Mouse (Mus musculus): ENCODE results near the gene Col5a1.

DNA sequence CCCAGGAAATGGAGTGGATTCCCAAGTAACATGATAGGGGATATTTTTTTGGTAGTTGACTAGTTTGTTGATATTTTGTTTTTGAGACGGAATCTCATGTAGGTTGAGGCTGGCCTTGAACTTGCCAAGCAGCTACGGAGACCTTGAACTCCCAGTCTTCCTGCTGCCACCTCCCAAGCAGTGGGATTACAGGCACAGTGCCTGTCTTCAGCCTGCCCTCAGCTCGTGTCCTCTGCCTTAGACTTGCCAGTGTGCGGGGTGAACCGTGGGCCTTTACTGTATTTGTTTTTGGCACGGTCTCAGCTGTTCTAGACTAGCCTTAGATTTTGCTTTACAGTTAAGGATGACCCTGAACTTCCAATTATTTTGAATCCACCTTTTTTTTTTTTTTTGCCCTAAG lies 37.5 kb downstream of the Col5a1 start:
- TF ChIP-seq CTCF (IDR thresholded peaks at IDR 0.05; ENCODE audit: extremely low read depth, insufficient read depth, insufficient read length, insufficient replicate concordance): no peak
- no peak for TF ChIP-seq POLR2A (IDR thresholded peaks at IDR 0.05; ENCODE audit: low read depth, low read length)

Data from spleen, adult 2 months (tissue).